Mouse (Mus musculus): Measurements from ENCODE around the gene Ttc8. TPM values are rescaled to one million over a fixed set of nuclear protein-coding genes. Genes with fewer than 3 reads are reported as not detected.

The Ttc8 gene
- total RNA-seq, 2 experiments from 2014 or later, result 0.70 to 14.5 TPM

DNA sequence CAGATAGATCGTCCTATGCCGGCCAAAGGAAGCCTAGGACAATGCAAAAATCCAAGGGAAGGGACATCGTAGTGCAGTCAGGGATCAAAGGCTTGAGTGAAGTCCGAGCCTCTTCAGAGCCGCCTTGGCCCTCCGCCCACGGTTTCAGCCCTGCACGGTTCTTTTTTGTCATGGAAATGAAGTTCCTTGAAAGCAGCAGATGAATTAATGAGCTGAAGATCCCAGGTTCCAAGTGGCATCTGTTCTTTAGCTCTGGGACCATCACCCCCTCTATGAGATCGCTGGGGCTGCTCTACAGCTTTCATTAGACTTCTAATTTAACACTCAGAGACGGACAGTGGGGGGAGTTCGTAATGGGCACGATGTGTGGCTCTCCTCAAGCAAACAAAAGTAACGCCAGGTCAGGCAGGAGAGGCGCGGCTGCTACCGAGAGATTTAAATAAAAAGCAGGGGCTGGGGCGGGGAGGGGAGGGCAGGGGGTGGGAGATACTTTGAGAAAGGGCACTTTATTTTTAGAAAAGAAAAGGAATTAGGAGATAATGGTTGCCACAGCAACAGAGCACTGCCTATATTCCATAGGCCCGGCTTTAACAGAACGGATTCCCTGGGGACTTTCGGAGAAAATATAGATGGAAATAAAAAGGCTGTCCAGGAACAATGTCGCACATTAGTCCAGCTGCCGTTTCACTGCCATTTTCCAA lies 90.9 kb downstream of the Ttc8 start:
- ATAC-seq (replicated peaks; ENCODE audit: low FRiP score, low TSS enrichment, poor library complexity, severe bottlenecking), result no peak

DNA sequence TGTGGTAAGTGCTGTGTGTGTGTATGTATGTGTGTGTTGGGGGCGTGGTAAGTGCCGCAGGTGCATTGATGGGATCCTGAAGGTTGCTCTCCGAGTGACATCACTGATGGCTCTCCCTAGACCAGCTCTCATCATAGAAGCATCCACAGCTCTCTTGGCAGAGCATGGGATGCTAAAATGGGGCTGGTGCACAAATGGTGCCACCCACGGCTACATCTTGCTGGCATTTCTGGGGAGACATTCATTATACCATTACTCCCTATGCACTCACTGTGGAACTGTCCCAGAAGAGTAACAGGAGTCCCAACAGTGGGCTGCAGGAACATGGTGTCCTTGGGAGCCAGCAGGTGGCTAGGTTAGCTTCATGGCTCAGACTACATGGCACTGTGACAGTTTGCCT lies 95.5 kb downstream of the Ttc8 start:
- no peak for ATAC-seq (replicated peaks; ENCODE audit: low FRiP score, low TSS enrichment, poor library complexity, severe bottlenecking)

DNA sequence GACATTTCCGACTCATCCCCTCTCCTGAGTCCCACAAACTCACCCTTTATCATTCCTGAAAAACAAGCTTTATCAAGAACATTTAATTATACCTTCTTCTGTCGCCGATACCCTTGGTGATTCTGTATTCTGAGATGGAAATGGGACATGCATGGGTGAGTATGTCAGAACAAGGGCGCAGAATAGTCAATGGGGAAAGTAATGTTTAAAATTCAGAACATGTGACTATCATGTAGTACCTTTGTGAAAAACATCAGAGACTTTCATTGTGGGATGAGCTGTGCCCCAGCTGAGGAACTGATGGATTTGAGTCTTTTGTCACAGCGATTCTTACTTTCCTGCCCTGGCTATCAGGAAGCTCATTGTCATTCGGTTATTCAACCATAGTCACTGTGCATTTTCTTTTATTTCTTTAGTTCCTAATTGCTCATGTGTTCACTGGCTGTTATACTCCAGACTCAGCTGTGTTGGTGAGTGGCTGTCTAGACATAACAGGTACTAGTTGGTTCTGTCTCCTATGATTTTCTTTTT lies 104.1 kb downstream of the Ttc8 start:
- no peak for ATAC-seq (replicated peaks; ENCODE audit: low FRiP score, low TSS enrichment, poor library complexity, severe bottlenecking)

DNA sequence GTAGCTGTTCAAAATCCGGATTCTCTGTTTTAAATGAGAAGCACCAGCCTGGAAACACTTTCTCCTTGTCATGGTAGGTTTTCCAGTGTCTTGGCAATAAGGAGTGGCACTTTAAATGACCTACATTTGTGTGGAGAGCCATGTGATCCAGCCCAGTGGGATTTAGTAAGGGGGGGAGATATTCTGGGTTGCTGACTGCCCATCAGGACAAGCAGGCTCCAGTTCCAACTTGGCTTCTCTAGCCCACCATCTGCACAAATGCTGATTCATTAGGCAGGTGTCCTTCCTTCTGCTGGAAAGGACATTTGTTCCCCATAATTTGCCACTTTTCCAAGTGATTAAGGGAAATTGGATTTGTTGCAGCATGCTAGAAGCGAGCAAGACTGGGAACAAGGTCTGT lies 105.9 kb downstream of the Ttc8 start:
- ATAC-seq (replicated peaks; ENCODE audit: low FRiP score, low TSS enrichment, poor library complexity, severe bottlenecking), result no peak

DNA sequence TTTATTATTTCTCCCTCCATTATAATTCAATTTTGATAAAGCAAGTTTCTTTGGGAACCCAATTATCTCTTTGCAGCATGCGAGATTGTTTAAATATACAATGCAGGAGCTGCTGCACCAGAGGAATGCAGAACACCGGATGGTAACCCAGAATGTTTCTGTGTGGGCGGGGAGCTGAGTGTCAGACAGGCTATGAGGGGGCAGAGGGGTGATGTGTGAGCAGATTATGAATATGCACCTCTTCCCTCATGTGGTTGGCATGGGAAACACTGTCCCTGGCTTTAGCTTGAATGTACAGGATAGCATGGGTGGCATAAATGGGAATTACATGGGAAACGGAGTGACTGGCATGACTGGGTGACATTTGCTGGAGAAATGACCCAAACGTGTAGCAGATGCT lies 108.3 kb downstream of the Ttc8 start:
- no peak; the same call in 1 of the 2 replicates for ATAC-seq (replicated peaks; ENCODE audit: low FRiP score, low TSS enrichment, poor library complexity, severe bottlenecking)

DNA sequence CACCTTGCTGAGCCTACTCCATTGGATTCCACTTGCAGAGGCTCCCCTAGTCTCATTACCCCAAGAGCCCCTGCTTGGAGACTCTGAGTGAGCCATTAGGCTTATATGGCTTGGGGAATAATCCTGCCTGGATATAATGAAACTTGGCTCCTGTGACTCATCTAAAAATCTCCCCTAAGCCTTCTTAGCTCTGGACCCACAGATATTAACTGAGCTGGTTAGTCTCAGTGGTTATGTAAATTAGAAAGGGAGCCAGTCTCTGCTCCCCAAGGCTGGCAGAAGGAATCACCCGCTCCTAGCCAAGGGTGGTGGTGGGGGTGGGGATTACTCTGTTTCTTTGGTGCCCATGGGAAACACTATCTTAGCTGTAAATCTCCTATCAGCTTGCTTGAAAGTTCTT lies 109.6 kb downstream of the Ttc8 start:
- no peak for ATAC-seq (replicated peaks; ENCODE audit: low FRiP score, low TSS enrichment, poor library complexity, severe bottlenecking)

Other genes starting within 250 kb of the Ttc8 start
- 3.0 and 7.5 TPM in 2 replicates for gene Ptpn21, start 183.2 kb upstream of the Ttc8 start, total RNA-seq (2014; fragmentation: Nextera tagmentation)
- 1.6 and 4.7 TPM in 2 replicates for gene Ptpn21, start 183.2 kb upstream of the Ttc8 start, total RNA-seq (2017)
- gene Zc3h14, start 173.6 kb upstream of the Ttc8 start, total RNA-seq (2014; fragmentation: Nextera tagmentation), result 186 and 193 TPM in 2 replicates
- gene Zc3h14, start 173.6 kb upstream of the Ttc8 start, total RNA-seq (2017), result 106 and 111 TPM in 2 replicates
- gene Eml5, start 19.1 kb upstream of the Ttc8 start, total RNA-seq (2014; fragmentation: Nextera tagmentation), result 4.8 and 10.7 TPM in 2 replicates
- gene Eml5, start 19.1 kb upstream of the Ttc8 start, total RNA-seq (2017), result 3.1 and 18.0 TPM in 2 replicates